Mouse (Mus musculus) intestine, embryonic 16.5 days (tissue): ENCODE measurements around the gene Spi1. TPM values are rescaled to one million over a fixed set of nuclear protein-coding genes. Genes with fewer than 3 reads are reported as not detected.
A peak's percentile ranks its signal among the peaks of the same experiment; 100 is the strongest.

Experiments
- ATAC-seq: fragments of 200-750 bp; cut with Nextera tagmentation; 2 replicates; pipeline ENCODE4 v1.8.0; 2017; ENCODE audit warnings: moderate TSS enrichment, moderate library complexity
- H3K27ac ChIP-seq: fragments of 300-500 bp; sonication (generic); 2 replicates; pipeline ENCODE4 v1.5.1; 2014; ENCODE audit warnings: mild to moderate bottlenecking, low read length
- H3K27me3 ChIP-seq: fragments of 300-500 bp; sonication (generic); replicated peaks from 2 replicates; pipeline ENCODE4 v1.6.1; 2014; ENCODE audit warnings: low read length, control low read depth, mixed read lengths; ENCODE audit not compliant: control insufficient read depth, insufficient read depth
- H3K36me3 ChIP-seq: fragments of 300-500 bp; sonication (generic); 2 replicates; pipeline ENCODE4 v1.6.1; 2014; ENCODE audit warnings: low read length, control low read depth; ENCODE audit not compliant: control insufficient read depth, insufficient read depth
- H3K4me1 ChIP-seq: fragments of 300-500 bp; sonication (generic); 2 replicates; pipeline ENCODE4 v1.6.1; 2014; ENCODE audit warnings: low read length, control low read depth, mixed read lengths; ENCODE audit not compliant: control insufficient read depth, insufficient read depth
- H3K4me2 ChIP-seq: fragments of 300-500 bp; sonication (generic); 2 replicates; pipeline ENCODE4 v1.6.1; 2014; ENCODE audit warnings: low read depth, low read length, control low read depth
- H3K4me3 ChIP-seq: fragments of 300-500 bp; sonication (generic); 2 replicates; pipeline ENCODE4 v1.5.1; 2014; ENCODE audit warnings: mild to moderate bottlenecking, low read length
- H3K9ac ChIP-seq: fragments of 300-500 bp; sonication (generic); 2 replicates; pipeline ENCODE4 v1.6.1; 2014; ENCODE audit warnings: low read depth, low read length
- H3K9me3 ChIP-seq: fragments of 300-500 bp; sonication (generic); 2 replicates; pipeline ENCODE4 v1.6.1; 2016; ENCODE audit warnings: low read length, control low read depth; ENCODE audit not compliant: control insufficient read depth
- WGBS: fragments of 180-500 bp; shearing (Covaris S2); extraction: QIAGEN DNeasy Blood & Tissue Kit; methylation state at CpG from one replicate; pipeline ENCODE4 v1.1.7; 2014; 5-methylcytosine and 5-hydroxymethylcytosine counted together
- polyA plus RNA-seq: library from polyadenylated mRNA; unstranded; fragments of >200 nt; fragmentation: Nextera tagmentation; extraction: Ambion mirVana; gene quantifications from 2 replicates; pipeline ENCODE4 v1.2.1, GENCODE M21; 2015

Gene Spi1
- polyA plus RNA-seq, 1 experiment from 2014 or later, result 4.2 TPM

- 16% methylated on average over 12 of the region's 12 CpGs for WGBS
- no peak for ATAC-seq
- Histone ChIP-seq H3K9ac (peak overlapping the region; percentile 71), H3K27me3 (no peaks in the 10 kb centered on the region), H3K4me2 (peak overlapping the region; percentile 92), H3K4me3 (peak overlapping the region; percentile 50), H3K9me3 (no peaks in the 10 kb centered on the region), H3K27ac (no peak overlapping the region), H3K36me3 (no peaks in the 10 kb centered on the region), H3K4me1 (peaks cover 5% of the 10 kb centered on the region; the same call in 1 of the 2 replicates)
Observed at GRCm38 (mm10) chr2:91077957-91078313, 4.3 kb upstream of the Spi1 start.

GRCm38 (mm10) chr2:91078314-91079025, 3.7 kb upstream of the Spi1 start:
- H3K9me3 ChIP-seq, result no peaks in the 10 kb centered on the region
- peak overlapping the region; percentile 50 for H3K4me3 ChIP-seq
- whole genome bisulfite sequencing, result 1% methylated on average over 33 of the region's 36 CpGs
- peak overlapping the region; percentile 92 for H3K4me2 ChIP-seq
- H3K9ac ChIP-seq, result peak overlapping the region; percentile 71
- peaks cover 5% of the 10 kb centered on the region; the same call in 1 of the 2 replicates for H3K4me1 ChIP-seq
- ATAC-seq, result peak; percentile 77
- H3K27me3 ChIP-seq, result no peaks in the 10 kb centered on the region
- no peak overlapping the region for H3K27ac ChIP-seq
- no peaks in the 10 kb centered on the region for H3K36me3 ChIP-seq

GRCm38 (mm10) chr2:91079026-91079384, 3.2 kb upstream of the Spi1 start:
- H3K27ac ChIP-seq, result no peak overlapping the region

GRCm38 (mm10) chr2:91080784-91081513, 1.2 kb upstream of the Spi1 start:
- no peaks in the 10 kb centered on the region for H3K9me3 ChIP-seq
- H3K36me3 ChIP-seq, result no peaks in the 10 kb centered on the region
- no peak overlapping the region for H3K4me3 ChIP-seq
- H3K27me3 ChIP-seq, result no peaks in the 10 kb centered on the region
- no peak overlapping the region for H3K9ac ChIP-seq
- no peak for ATAC-seq
- no peak overlapping the region for H3K27ac ChIP-seq
- H3K4me2 ChIP-seq, result no peak overlapping the region
- 68% methylated on average over 8 of the region's 8 CpGs for WGBS
- peaks cover 5% of the 10 kb centered on the region; the same call in 1 of the 2 replicates for H3K4me1 ChIP-seq

More at GRCm38 (mm10) chr2:91079026-91079384, 3.2 kb upstream of the Spi1 start:
- Histone ChIP-seq H3K4me3 (peak overlapping the region; percentile 50), H3K4me1 (peaks cover 5% of the 10 kb centered on the region; the same call in 1 of the 2 replicates), H3K36me3 (no peaks in the 10 kb centered on the region), H3K4me2 (peak overlapping the region; percentile 92), H3K9ac (peak overlapping the region; percentile 71), H3K9me3 (no peaks in the 10 kb centered on the region), H3K27me3 (no peaks in the 10 kb centered on the region)
- no peak for ATAC-seq
- WGBS, result 34% methylated on average over 5 of the region's 5 CpGs

GRCm38 (mm10) chr2:91082844-91083243, 654 bp downstream of the Spi1 start:
- Histone ChIP-seq H3K27me3 (no peaks in the 10 kb centered on the region), H3K4me3 (no peak overlapping the region), H3K27ac (peak overlapping the region; percentile 34; the same call in 1 of the 2 replicates), H3K9ac (no peak overlapping the region), H3K4me1 (peaks cover 5% of the 10 kb centered on the region; the same call in 1 of the 2 replicates), H3K4me2 (no peak overlapping the region), H3K36me3 (no peaks in the 10 kb centered on the region), H3K9me3 (no peaks in the 10 kb centered on the region)
- peak; percentile 12; the same call in 1 of the 2 replicates for ATAC-seq
- 67% methylated on average over 11 of the region's 11 CpGs for WGBS

- no peak overlapping the region for H3K4me3 ChIP-seq
- WGBS, result 66% methylated on average over 1 of the region's 1 CpGs
- H3K9me3 ChIP-seq, result no peaks in the 10 kb centered on the region
- no peak overlapping the region for H3K4me2 ChIP-seq
- no peaks in the 10 kb centered on the region for H3K36me3 ChIP-seq
- no peak overlapping the region for H3K9ac ChIP-seq
- no peaks in the 10 kb centered on the region for H3K27me3 ChIP-seq
- peak overlapping the region; percentile 34; the same call in 1 of the 2 replicates for H3K27ac ChIP-seq
- H3K4me1 ChIP-seq, result peaks cover 2% of the 10 kb centered on the region; the same call in 1 of the 2 replicates
- ATAC-seq, result no peak
Observed at GRCm38 (mm10) chr2:91083366-91083940, 1.3 kb downstream of the Spi1 start.

- Histone ChIP-seq H3K9ac (peak overlapping the region; percentile 2; the same call in 1 of the 2 replicates), H3K4me1 (no peaks in the 10 kb centered on the region), H3K4me3 (no peak overlapping the region), H3K4me2 (no peak overlapping the region), H3K36me3 (no peaks in the 10 kb centered on the region), H3K9me3 (no peaks in the 10 kb centered on the region), H3K27ac (peak overlapping the region; percentile 2; the same call in 1 of the 2 replicates), H3K27me3 (no peaks in the 10 kb centered on the region)
- WGBS, result 81% methylated on average over 15 of the region's 15 CpGs
- no peak for ATAC-seq
Observed at GRCm38 (mm10) chr2:91084179-91084820, 2.1 kb downstream of the Spi1 start.

GRCm38 (mm10) chr2:91085494-91086391, 3.6 kb downstream of the Spi1 start:
- 87% methylated on average over 14 of the region's 14 CpGs for WGBS
- no peak for ATAC-seq
- no peaks in the 10 kb centered on the region for H3K27me3 ChIP-seq
- no peak overlapping the region for H3K27ac ChIP-seq
- H3K36me3 ChIP-seq, result no peaks in the 10 kb centered on the region
- H3K4me2 ChIP-seq, result no peak overlapping the region
- H3K4me3 ChIP-seq, result no peak overlapping the region
- no peaks in the 10 kb centered on the region for H3K4me1 ChIP-seq
- H3K9me3 ChIP-seq, result no peaks in the 10 kb centered on the region
- no peak overlapping the region for H3K9ac ChIP-seq
